Mouse (Mus musculus): Measurements from ENCODE around the gene Cd300lg. TPM values are rescaled to one million over a fixed set of nuclear protein-coding genes. Genes with fewer than 3 reads are reported as not detected.

The Cd300lg gene
- polyA plus RNA-seq, 1 experiment from 2014 or later, result 0.64 TPM

- WGBS, result 70% methylated on average over 7 of the region's 7 CpGs
- Histone ChIP-seq H3K36me3 (peaks cover 6% of the 10 kb centered on the region; the same call in 1 of the 2 replicates), H3K4me3 (replicated peaks) (no peak overlapping the region), H3K9me3 (replicated peaks) (no peaks in the 10 kb centered on the region), H3K27me3 (replicated peaks) (no peaks in the 10 kb centered on the region), H3K4me1 (peaks cover 4% of the 10 kb centered on the region; the same call in 1 of the 2 replicates), H3K9ac (replicated peaks) (no peak overlapping the region), H3K4me2 (no peak overlapping the region), H3K27ac (replicated peaks) (no peak overlapping the region)
- no peak for ATAC-seq (ENCODE audit: low FRiP score)
Measured at GRCm38 (mm10) chr11:102053183-102053582, 11.9 kb downstream of the Cd300lg start.

- Histone ChIP-seq H3K27ac (replicated peaks) (no peak overlapping the region), H3K36me3 (peaks cover 12% of the 10 kb centered on the region; the same call in 1 of the 2 replicates), H3K4me3 (replicated peaks) (no peak overlapping the region), H3K4me2 (no peak overlapping the region), H3K4me1 (peaks cover 4% of the 10 kb centered on the region; the same call in 1 of the 2 replicates), H3K9ac (replicated peaks) (no peak overlapping the region), H3K27me3 (replicated peaks) (no peaks in the 10 kb centered on the region), H3K9me3 (replicated peaks) (no peaks in the 10 kb centered on the region)
- WGBS, result 28% methylated on average over 9 of the region's 9 CpGs
- no peak for ATAC-seq (ENCODE audit: low FRiP score)
Measured at GRCm38 (mm10) chr11:102053847-102054246, 12.5 kb downstream of the Cd300lg start.

- H3K4me3 ChIP-seq (replicated peaks), result peak overlapping the region; percentile 41
- peaks cover 50% of the 10 kb centered on the region for H3K36me3 ChIP-seq
- H3K4me2 ChIP-seq, result peak overlapping the region; percentile 79
- 4% methylated on average over 23 of the region's 23 CpGs for WGBS
- peak; percentile 81 for ATAC-seq (ENCODE audit: low FRiP score)
- no peaks in the 10 kb centered on the region for H3K9me3 ChIP-seq (replicated peaks)
- peaks cover 9% of the 10 kb centered on the region for H3K4me1 ChIP-seq
- H3K27me3 ChIP-seq (replicated peaks), result peaks cover 11% of the 10 kb centered on the region
- H3K27ac ChIP-seq (replicated peaks), result peak overlapping the region; percentile 11; the same call in 1 of the 2 replicates
- H3K9ac ChIP-seq (replicated peaks), result peak overlapping the region; percentile 51
Measured at GRCm38 (mm10) chr11:102061236-102061940, 20.1 kb downstream of the Cd300lg start.

DNA sequence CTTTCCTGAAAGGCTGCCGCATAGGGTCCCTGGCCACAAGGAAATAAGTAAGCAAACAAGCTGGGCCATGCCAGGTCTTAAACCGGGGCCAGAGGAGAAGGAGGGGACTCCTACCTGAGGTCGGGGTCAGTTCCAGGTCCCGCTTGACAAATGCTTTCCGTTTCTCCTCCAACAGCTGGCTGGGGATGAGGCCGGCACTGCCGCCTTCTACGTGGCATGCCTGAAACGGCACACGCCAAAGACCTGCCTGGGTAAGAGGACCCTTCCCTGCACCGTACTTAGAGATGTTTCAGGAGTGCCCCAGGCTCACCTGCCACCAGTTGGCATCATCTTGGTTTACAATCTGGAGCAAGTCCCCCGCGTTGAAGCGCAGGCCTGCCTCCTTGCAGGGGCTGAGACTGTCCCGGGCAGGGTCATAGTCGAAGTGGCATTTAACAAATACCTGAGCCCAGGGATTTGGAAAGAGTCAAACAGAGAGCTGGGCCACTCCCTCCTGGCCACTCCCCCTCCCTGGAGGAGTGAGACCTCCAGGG is 20.7 kb downstream of the Cd300lg start:
- Histone ChIP-seq H3K4me2 (peak overlapping the region; percentile 79), H3K27me3 (replicated peaks) (peaks cover 11% of the 10 kb centered on the region), H3K4me3 (replicated peaks) (no peak overlapping the region), H3K27ac (replicated peaks) (no peak overlapping the region), H3K36me3 (peaks cover 50% of the 10 kb centered on the region), H3K9ac (replicated peaks) (no peak overlapping the region; the same call in 1 of the 2 replicates), H3K4me1 (peaks cover 9% of the 10 kb centered on the region), H3K9me3 (replicated peaks) (no peaks in the 10 kb centered on the region)
- no peak for ATAC-seq (ENCODE audit: low FRiP score)
- WGBS, result 31% methylated on average over 16 of the region's 16 CpGs

- Histone ChIP-seq H3K9me3 (replicated peaks) (no peaks in the 10 kb centered on the region), H3K9ac (replicated peaks) (no peak overlapping the region), H3K27me3 (replicated peaks) (peaks cover 11% of the 10 kb centered on the region), H3K4me1 (peaks cover 15% of the 10 kb centered on the region), H3K27ac (replicated peaks) (no peak overlapping the region), H3K36me3 (peaks cover 45% of the 10 kb centered on the region), H3K4me3 (replicated peaks) (no peak overlapping the region), H3K4me2 (no peak overlapping the region)
- no peak for ATAC-seq (ENCODE audit: low FRiP score)
- 72% methylated on average over 13 of the region's 13 CpGs for WGBS
Measured at GRCm38 (mm10) chr11:102063076-102063475, 21.8 kb downstream of the Cd300lg start.

DNA sequence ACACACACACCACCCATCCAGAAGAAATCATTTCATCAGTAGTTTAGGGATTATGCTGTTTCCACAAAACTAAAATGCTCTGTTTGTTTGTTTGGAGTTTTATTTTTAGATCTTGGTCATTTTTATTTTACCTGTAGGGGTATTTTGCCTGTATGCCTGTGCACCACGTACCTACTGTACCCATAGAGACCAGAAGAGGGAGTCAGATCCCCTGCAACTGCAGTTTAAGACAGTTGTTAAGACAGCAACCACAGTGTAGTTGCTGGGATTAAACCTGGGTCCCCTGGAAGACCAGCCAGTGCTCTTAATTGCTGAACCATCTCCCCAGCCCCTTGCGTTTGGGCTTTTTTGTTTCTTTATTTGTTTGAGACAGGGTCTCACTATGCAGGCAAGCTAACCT is 27.7 kb downstream of the Cd300lg start:
- Histone ChIP-seq H3K4me2 (no peak overlapping the region), H3K27me3 (replicated peaks) (no peaks in the 10 kb centered on the region), H3K4me1 (peaks cover 20% of the 10 kb centered on the region), H3K9ac (replicated peaks) (no peak overlapping the region), H3K4me3 (replicated peaks) (no peak overlapping the region), H3K36me3 (peaks cover 6% of the 10 kb centered on the region), H3K9me3 (replicated peaks) (no peaks in the 10 kb centered on the region), H3K27ac (replicated peaks) (no peak overlapping the region)
- no peak for ATAC-seq (ENCODE audit: low FRiP score)
- 35% methylated on average over 2 of the region's 2 CpGs for WGBS

GRCm38 (mm10) chr11:102069633-102070032 is 28.3 kb downstream of the Cd300lg start:
- H3K4me3 ChIP-seq (replicated peaks), result no peak overlapping the region

GRCm38 (mm10) chr11:102070426-102070825 is 29.1 kb downstream of the Cd300lg start:
- ATAC-seq (ENCODE audit: low FRiP score), result no peak
- 2% methylated on average over 13 of the region's 13 CpGs for WGBS
- no peak overlapping the region for H3K9ac ChIP-seq (replicated peaks)

More at GRCm38 (mm10) chr11:102069633-102070032, 28.3 kb downstream of the Cd300lg start:
- H3K9ac ChIP-seq (replicated peaks), result no peak overlapping the region
- peaks cover 20% of the 10 kb centered on the region for H3K4me1 ChIP-seq
- H3K4me2 ChIP-seq, result no peak overlapping the region
- H3K27me3 ChIP-seq (replicated peaks), result no peaks in the 10 kb centered on the region
- H3K27ac ChIP-seq (replicated peaks), result no peak overlapping the region
- H3K36me3 ChIP-seq, result 0 out of 2 replicates have a peak, but pooled peaks cover 4% of the 10 kb centered on the region
- H3K9me3 ChIP-seq (replicated peaks), result no peaks in the 10 kb centered on the region
- 51% methylated on average over 11 of the region's 11 CpGs for WGBS
- ATAC-seq (ENCODE audit: low FRiP score), result no peak

GRCm38 (mm10) chr11:102072729-102073128 is 31.4 kb downstream of the Cd300lg start:
- WGBS, result 84% methylated on average over 5 of the region's 5 CpGs
- H3K9me3 ChIP-seq (replicated peaks), result no peaks in the 10 kb centered on the region
- H3K27me3 ChIP-seq (replicated peaks), result no peaks in the 10 kb centered on the region
- no peak overlapping the region for H3K9ac ChIP-seq (replicated peaks)
- ATAC-seq (ENCODE audit: low FRiP score), result no peak
- no peak overlapping the region for H3K4me2 ChIP-seq
- H3K4me3 ChIP-seq (replicated peaks), result no peak overlapping the region
- no peak overlapping the region for H3K27ac ChIP-seq (replicated peaks)
- H3K4me1 ChIP-seq, result peaks cover 15% of the 10 kb centered on the region
- peaks cover 24% of the 10 kb centered on the region for H3K36me3 ChIP-seq

More at GRCm38 (mm10) chr11:102070426-102070825, 29.1 kb downstream of the Cd300lg start:
- peaks cover 12% of the 10 kb centered on the region; the same call in 1 of the 2 replicates for H3K36me3 ChIP-seq
- no peaks in the 10 kb centered on the region for H3K27me3 ChIP-seq (replicated peaks)
- peaks cover 20% of the 10 kb centered on the region for H3K4me1 ChIP-seq
- H3K4me2 ChIP-seq, result peak overlapping the region; percentile 20; the same call in 1 of the 2 replicates
- H3K4me3 ChIP-seq (replicated peaks), result no peak overlapping the region
- no peaks in the 10 kb centered on the region for H3K9me3 ChIP-seq (replicated peaks)
- no peak overlapping the region for H3K27ac ChIP-seq (replicated peaks)

DNA sequence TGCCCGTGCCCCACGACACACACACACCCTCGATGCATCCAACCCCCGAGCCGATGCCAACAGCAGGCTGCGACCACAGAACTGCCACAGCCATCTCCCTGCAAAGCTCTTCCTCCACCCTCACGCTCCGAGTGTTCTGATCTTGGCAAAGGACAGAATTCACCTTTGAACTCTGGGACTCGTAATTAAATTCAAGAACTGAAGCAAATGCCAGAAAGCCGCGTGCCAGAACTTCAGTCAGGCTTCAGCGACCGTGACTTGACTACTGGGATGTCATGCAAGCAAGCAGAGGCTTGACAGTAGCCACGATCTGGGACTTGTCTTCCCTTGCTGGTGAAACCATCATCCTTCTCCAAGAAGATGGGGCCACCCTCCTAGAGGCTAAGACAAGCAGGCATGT is 32.4 kb downstream of the Cd300lg start:
- no peak overlapping the region for H3K4me2 ChIP-seq
- 77% methylated on average over 14 of the region's 14 CpGs for WGBS
- H3K36me3 ChIP-seq, result peaks cover 33% of the 10 kb centered on the region

DNA sequence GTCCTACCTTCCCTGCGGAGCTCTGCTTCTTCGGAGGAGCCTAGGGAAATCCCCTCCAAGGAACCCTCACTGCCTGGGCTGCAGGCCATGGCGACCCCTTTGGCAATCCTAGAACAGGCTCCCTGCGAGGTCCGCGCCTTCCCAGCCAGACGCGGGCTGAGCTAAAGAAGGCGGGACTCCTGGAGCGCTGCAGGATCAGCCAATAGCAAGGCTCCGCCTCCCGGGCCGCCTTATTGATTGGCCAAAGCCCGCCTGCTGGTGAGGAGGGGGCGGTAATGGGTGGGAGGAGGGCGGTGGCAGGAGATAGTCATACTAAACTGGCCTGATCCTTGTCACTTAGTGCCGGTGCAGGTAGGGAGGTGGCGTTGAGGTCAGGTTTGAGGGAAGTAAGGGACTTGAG is 41.0 kb downstream of the Cd300lg start:
- Histone ChIP-seq H3K9ac (replicated peaks) (peak overlapping the region; percentile 64), H3K4me2 (peak overlapping the region; percentile 91), H3K27me3 (replicated peaks) (no peaks in the 10 kb centered on the region), H3K4me3 (replicated peaks) (peak overlapping the region; percentile 47), H3K9me3 (replicated peaks) (no peaks in the 10 kb centered on the region), H3K27ac (replicated peaks) (no peak overlapping the region; the same call in 1 of the 2 replicates), H3K4me1 (peaks cover 42% of the 10 kb centered on the region), H3K36me3 (peaks cover 32% of the 10 kb centered on the region)
- peak; percentile 82 for ATAC-seq (ENCODE audit: low FRiP score)
- WGBS, result 0% methylated on average over 18 of the region's 18 CpGs

More for the DNA sequence above, 32.4 kb downstream of the Cd300lg start:
- peaks cover 14% of the 10 kb centered on the region for H3K4me1 ChIP-seq
- H3K27me3 ChIP-seq (replicated peaks), result no peaks in the 10 kb centered on the region
- no peak overlapping the region for H3K9ac ChIP-seq (replicated peaks)
- no peak for ATAC-seq (ENCODE audit: low FRiP score)
- no peak overlapping the region for H3K27ac ChIP-seq (replicated peaks)
- no peak overlapping the region for H3K4me3 ChIP-seq (replicated peaks)
- no peaks in the 10 kb centered on the region for H3K9me3 ChIP-seq (replicated peaks)

GRCm38 (mm10) chr11:102083193-102083592 is 41.9 kb downstream of the Cd300lg start:
- Histone ChIP-seq H3K4me2 (peak overlapping the region; percentile 91; the same call in 1 of the 2 replicates), H3K27ac (replicated peaks) (0 out of 2 replicates have a peak overlapping the region, but pooled peaks have one; percentile 52), H3K9me3 (replicated peaks) (no peaks in the 10 kb centered on the region), H3K27me3 (replicated peaks) (no peaks in the 10 kb centered on the region), H3K36me3 (peaks cover 25% of the 10 kb centered on the region), H3K9ac (replicated peaks) (no peak overlapping the region), H3K4me1 (peaks cover 42% of the 10 kb centered on the region), H3K4me3 (replicated peaks) (no peak overlapping the region)
- no peak for ATAC-seq (ENCODE audit: low FRiP score)
- WGBS, result 35% methylated on average over 4 of the region's 4 CpGs
